Mouse (Mus musculus) liver, embryonic 16.5 days (tissue): Measurements from ENCODE around the gene Thada. TPM values are rescaled to one million over a fixed set of nuclear protein-coding genes. Genes with fewer than 3 reads are reported as not detected.

ENCODE experiments used
- ATAC-seq: fragments of 200-750 bp; cut with Nextera tagmentation; 2 replicates; pipeline ENCODE4 v1.8.0; 2017; ENCODE audit warnings: low read depth, mild to moderate bottlenecking, moderate number of reproducible peaks, moderate library complexity
- H3K27ac ChIP-seq: fragments of 300-500 bp; sonication (generic); 2 replicates; pipeline ENCODE4 v1.5.1; 2014; ENCODE audit warnings: mild to moderate bottlenecking, low read length
- H3K27me3 ChIP-seq: fragments of 300-500 bp; sonication (generic); 2 replicates; pipeline ENCODE4 v1.6.1; 2014; ENCODE audit warnings: low read depth, low read length, mixed read lengths; ENCODE audit not compliant: control insufficient read depth, insufficient read depth
- H3K36me3 ChIP-seq: fragments of 300-500 bp; sonication (generic); 2 replicates; pipeline ENCODE4 v1.6.1; 2014; ENCODE audit warnings: mild to moderate bottlenecking; ENCODE audit not compliant: control insufficient read depth, insufficient read depth
- H3K4me1 ChIP-seq: fragments of 300-500 bp; sonication (generic); 2 replicates; pipeline ENCODE4 v1.6.1; 2014; ENCODE audit warnings: low read depth, low read length, mixed read lengths; ENCODE audit not compliant: control insufficient read depth
- H3K4me2 ChIP-seq: fragments of 300-500 bp; sonication (generic); 2 replicates; pipeline ENCODE4 v1.6.1; 2014; ENCODE audit warnings: low read depth, low read length, mixed read lengths
- H3K4me3 ChIP-seq: fragments of 300-500 bp; sonication (generic); 2 replicates; pipeline ENCODE4 v1.5.1; 2014; ENCODE audit warnings: low read depth, mild to moderate bottlenecking, low read length
- H3K9ac ChIP-seq: fragments of 300-500 bp; sonication (generic); 2 replicates; pipeline ENCODE4 v1.6.1; 2014; ENCODE audit warnings: low read depth, low read length
- H3K9me3 ChIP-seq: fragments of 300-500 bp; sonication (generic); replicated peaks from 2 replicates; pipeline ENCODE4 v1.6.1; 2016; ENCODE audit warnings: low read length; ENCODE audit not compliant: control insufficient read depth
- WGBS: fragments of 180-500 bp; shearing (Covaris S2); extraction: QIAGEN DNeasy Blood & Tissue Kit; methylation state at CpG from one replicate; pipeline ENCODE4 v1.1.7; 2014; ENCODE audit not compliant: insufficient replicate concordance; 5-methylcytosine and 5-hydroxymethylcytosine counted together
- polyA plus RNA-seq: library from polyadenylated mRNA; unstranded; fragments of >200 nt; fragmentation: Nextera tagmentation; extraction: Ambion mirVana; gene quantifications from 2 replicates; pipeline ENCODE4 v1.2.1, GENCODE M21; 2015

Thada gene
- polyA plus RNA-seq, 1 experiment from 2014 or later: 2.2 TPM

- peak; percentile 2; the same call in 1 of the 2 replicates for ATAC-seq
- Histone ChIP-seq H3K9ac (peak overlapping the region; percentile 90), H3K27me3 (no peaks in the 10 kb centered on the region), H3K4me3 (peak overlapping the region; percentile 82), H3K4me1 (peaks cover 56% of the 10 kb centered on the region), H3K4me2 (peak overlapping the region; percentile 97), H3K36me3 (no peaks in the 10 kb centered on the region; the same call in 1 of the 2 replicates), H3K27ac (peak overlapping the region; percentile 90), H3K9me3 (no peaks in the 10 kb centered on the region)
- under 1% methylated on average over 103 of the region's 108 CpGs for WGBS
These were observed 280.2 kb downstream of the Thada start for GRCm38 (mm10) chr17:84185581-84186450.

- Histone ChIP-seq H3K36me3 (no peaks in the 10 kb centered on the region; the same call in 1 of the 2 replicates), H3K9me3 (no peaks in the 10 kb centered on the region), H3K4me1 (peaks cover 56% of the 10 kb centered on the region), H3K27ac (peak overlapping the region; percentile 90), H3K4me2 (peak overlapping the region; percentile 97), H3K27me3 (no peaks in the 10 kb centered on the region), H3K4me3 (peak overlapping the region; percentile 82), H3K9ac (peak overlapping the region; percentile 90)
- WGBS: under 1% methylated on average over 7 of the region's 7 CpGs
- ATAC-seq: no peak
These were observed 281.0 kb downstream of the Thada start for GRCm38 (mm10) chr17:84185011-84185411.

DNA sequence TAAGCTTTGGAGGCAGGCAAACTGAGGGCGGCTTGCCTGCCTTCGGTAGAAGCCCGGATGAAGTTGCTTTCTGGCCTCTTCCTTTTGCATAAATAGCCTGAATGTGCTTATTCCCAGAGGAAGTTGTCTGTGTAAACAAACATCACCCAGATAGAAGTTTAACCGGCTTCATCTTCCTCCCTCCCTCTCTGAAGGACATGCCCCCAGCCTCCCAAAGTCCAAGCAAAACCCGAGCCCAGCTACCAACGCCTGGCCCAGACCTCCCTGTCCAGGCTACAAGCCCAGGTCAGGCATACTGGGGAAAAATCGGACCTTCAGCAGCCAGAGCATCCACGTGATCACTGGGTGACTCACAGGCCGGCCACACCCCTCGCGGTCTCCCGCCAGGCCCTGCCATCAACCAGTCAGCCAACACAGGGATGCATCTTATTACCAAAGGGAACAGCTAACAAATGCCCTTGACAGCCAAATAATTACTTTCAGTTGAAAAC lies 282.7 kb downstream of the Thada start:
- Histone ChIP-seq H3K36me3 (no peaks in the 10 kb centered on the region; the same call in 1 of the 2 replicates), H3K4me1 (peaks cover 40% of the 10 kb centered on the region), H3K27ac (peak overlapping the region; percentile 92), H3K27me3 (no peaks in the 10 kb centered on the region), H3K9ac (peak overlapping the region; percentile 55), H3K4me2 (peak overlapping the region; percentile 68), H3K4me3 (peak overlapping the region; percentile 49), H3K9me3 (no peaks in the 10 kb centered on the region)
- 1% methylated on average over 12 of the region's 12 CpGs for WGBS
- ATAC-seq: peak; percentile 45

GRCm38 (mm10) chr17:84182311-84183271 lies 283.4 kb downstream of the Thada start:
- Histone ChIP-seq H3K4me3 (peak overlapping the region; percentile 51), H3K9ac (peak overlapping the region; percentile 55), H3K4me2 (peak overlapping the region; percentile 68), H3K27me3 (no peaks in the 10 kb centered on the region), H3K9me3 (no peaks in the 10 kb centered on the region), H3K27ac (peak overlapping the region; percentile 92), H3K4me1 (peaks cover 41% of the 10 kb centered on the region), H3K36me3 (no peaks in the 10 kb centered on the region; the same call in 1 of the 2 replicates)
- 8% methylated on average over 16 of the region's 16 CpGs for WGBS
- no peak for ATAC-seq

DNA sequence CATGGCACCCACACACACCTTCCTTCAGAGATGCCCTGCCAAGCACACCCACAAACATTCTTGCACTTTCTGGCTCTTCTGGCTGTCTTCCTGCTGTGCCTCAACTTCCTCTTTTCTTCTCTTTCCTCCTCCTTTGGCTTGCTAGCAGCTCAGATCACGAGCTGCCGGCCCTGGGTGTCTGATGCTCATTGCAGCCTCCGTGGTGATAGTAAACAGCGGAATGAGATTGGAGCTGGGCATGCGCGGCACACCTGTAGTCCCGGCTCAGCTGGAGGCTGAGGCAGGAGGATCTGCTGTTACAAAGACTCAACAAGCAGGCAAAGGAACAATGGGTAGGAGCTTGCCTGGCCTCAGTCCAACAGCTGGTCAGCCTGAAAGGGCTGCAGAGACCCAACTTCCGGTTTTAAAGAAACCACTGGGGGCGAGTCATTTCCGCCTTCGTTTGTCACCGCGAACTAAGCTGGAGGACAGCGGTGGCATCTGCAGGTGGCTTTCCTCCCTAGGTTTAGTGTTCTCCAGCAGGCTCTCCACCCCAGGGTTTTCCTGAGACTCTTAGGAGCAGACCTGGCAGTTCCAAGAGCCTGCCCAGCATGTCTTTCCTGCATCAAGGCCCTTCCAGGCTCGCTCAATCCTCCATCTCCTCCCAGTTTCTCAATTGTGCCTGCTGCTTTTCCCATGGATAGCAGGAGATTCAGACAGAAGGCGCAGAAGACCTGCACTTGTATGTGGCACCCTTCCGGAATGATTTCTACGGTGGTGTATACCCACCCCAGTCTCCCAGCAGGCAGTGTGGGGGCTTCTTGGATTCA lies 284.3 kb downstream of the Thada start:
- H3K36me3 ChIP-seq: no peaks in the 10 kb centered on the region; the same call in 1 of the 2 replicates
- peak overlapping the region; percentile 51 for H3K4me3 ChIP-seq
- H3K4me1 ChIP-seq: peaks cover 44% of the 10 kb centered on the region
- peak overlapping the region; percentile 68 for H3K4me2 ChIP-seq
- H3K27ac ChIP-seq: peak overlapping the region; percentile 92
- no peaks in the 10 kb centered on the region for H3K27me3 ChIP-seq
- H3K9ac ChIP-seq: peak overlapping the region; percentile 35
- ATAC-seq: no peak
- WGBS: 12% methylated on average over 18 of the region's 18 CpGs
- no peaks in the 10 kb centered on the region for H3K9me3 ChIP-seq

GRCm38 (mm10) chr17:84180715-84181501 lies 285.1 kb downstream of the Thada start:
- Histone ChIP-seq H3K27ac (peak overlapping the region; percentile 92), H3K4me3 (peak overlapping the region; percentile 51), H3K9ac (peak overlapping the region; percentile 38), H3K27me3 (no peaks in the 10 kb centered on the region), H3K4me2 (peak overlapping the region; percentile 68), H3K36me3 (no peaks in the 10 kb centered on the region; the same call in 1 of the 2 replicates), H3K9me3 (no peaks in the 10 kb centered on the region), H3K4me1 (peaks cover 40% of the 10 kb centered on the region)
- 8% methylated on average over 11 of the region's 11 CpGs for WGBS
- ATAC-seq: peak; percentile 14; the same call in 1 of the 2 replicates

DNA sequence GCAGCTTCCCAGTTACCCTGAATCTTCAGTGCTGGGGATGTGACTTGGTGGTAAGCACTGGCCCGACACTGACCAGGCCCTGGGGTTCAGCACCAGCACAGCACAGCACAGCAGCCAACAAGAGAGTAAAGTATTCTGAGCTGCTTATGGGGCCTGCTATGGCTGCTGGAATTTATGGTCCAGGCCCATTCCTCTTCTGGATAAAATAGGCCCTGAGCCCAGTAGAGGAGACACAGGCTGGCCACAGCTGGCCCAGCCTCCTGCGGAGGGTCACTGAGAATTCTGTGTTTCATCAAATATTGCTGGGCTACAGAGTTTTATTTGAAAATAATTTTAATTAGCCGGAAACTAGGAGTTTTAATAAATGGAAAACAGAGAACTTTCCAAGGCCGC lies 286.0 kb downstream of the Thada start:
- no peak overlapping the region for H3K4me2 ChIP-seq
- 57% methylated on average over 4 of the region's 4 CpGs for WGBS

More for the DNA sequence above, 286.0 kb downstream of the Thada start:
- Histone ChIP-seq H3K36me3 (no peaks in the 10 kb centered on the region), H3K27me3 (no peaks in the 10 kb centered on the region), H3K9me3 (no peaks in the 10 kb centered on the region), H3K4me3 (no peak overlapping the region), H3K9ac (no peak overlapping the region; the same call in 1 of the 2 replicates), H3K27ac (peak overlapping the region; percentile 0; the same call in 1 of the 2 replicates), H3K4me1 (peaks cover 40% of the 10 kb centered on the region)
- ATAC-seq: no peak
